Mouse (Mus musculus) thymus, postnatal 14 days (tissue): ENCODE data around the gene Gm15080.
"Not testable (repeated sequence)": the region's sequence is repeated elsewhere in the genome, so short reads cannot be mapped to it uniquely, and the experiment has no call there.

Source experiments
- DNase-seq: peaks from one replicate; pipeline ENCODE4 v3.0.0; 2021

Gm15080 gene

GRCm38 (mm10) chrX:147992693-147993092 is at the start of gene Gm15080:
TSS of gene Gm15080 (plus strand) at chrX:147992993.
- DNase-seq, result not testable (repeated sequence)
